Mouse (Mus musculus): ENCODE data around the gene Slc44a5. TPM values are rescaled to one million over a fixed set of nuclear protein-coding genes. Genes with fewer than 3 reads are reported as not detected.

The Slc44a5 gene
- polyA plus RNA-seq, 1 experiment = not detected

DNA sequence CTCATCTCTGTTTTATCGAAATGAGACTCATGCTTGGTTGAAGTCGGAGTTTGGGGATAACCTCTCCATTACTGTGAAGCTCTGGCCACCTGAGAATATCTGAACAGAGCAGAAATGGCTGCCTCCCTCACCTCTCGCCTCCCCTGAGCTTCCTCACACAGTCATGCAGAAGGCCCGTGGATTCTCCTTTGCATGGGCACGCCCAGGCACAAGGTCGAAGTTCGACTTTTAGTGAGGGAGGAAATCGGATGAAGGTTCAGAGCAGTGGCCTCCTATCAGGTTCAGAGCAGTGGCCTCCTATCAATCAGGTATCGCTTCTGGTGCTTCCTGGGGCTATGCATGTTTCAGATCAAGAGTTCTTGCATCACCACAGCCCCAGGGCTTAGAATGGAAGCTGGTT, 295.1 kb downstream of the Slc44a5 start:
- no peak for TF ChIP-seq POLR2A (IDR thresholded peaks at IDR 0.05; ENCODE audit: borderline replicate concordance, extremely low read depth, low read depth, low read length)
- TF ChIP-seq CTCF (IDR thresholded peaks at IDR 0.05; ENCODE audit: insufficient read depth, low read length) = no peak

DNA sequence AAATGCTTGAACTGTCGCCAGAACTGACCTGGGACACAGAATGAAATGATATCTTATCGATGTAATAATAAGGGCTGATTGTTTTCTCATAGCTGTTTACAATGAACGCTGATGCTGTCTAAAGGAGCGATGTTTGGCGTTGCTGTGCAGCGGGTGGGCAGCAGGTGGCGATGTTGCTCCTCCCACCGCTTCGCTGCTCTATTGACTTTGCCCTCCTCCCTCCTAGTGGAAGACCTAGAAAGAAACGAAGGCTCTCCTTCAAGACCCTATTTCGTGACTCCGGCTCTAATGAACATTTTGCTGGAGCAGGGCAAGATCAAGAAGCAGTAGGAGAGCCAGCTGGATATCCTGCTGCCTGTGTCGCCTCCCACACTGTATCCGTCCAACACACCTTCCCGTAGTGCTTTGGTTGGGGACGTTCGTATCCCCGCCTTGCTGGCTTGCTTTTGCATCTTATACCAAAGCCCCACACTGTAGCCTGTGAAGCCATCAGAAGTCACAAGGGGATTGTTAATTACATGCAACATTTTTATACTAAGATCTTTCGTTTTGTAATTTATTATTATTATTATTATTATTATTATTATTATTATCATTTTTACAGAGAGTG, 296.6 kb downstream of the Slc44a5 start:
- no peaks in the 10 kb centered on the region; the same call in 1 of the 2 replicates for H3K4me1 ChIP-seq (ENCODE audit: control insufficient read depth, insufficient read depth, low read length)
- H3K4me3 ChIP-seq (replicated peaks; ENCODE audit: extremely low read depth, low read depth, low read length) = no peak overlapping the region
- 14% methylated on average over 19 of the region's 19 CpGs for WGBS
- TF ChIP-seq POLR2A (IDR thresholded peaks at IDR 0.05; ENCODE audit: borderline replicate concordance, extremely low read depth, low read depth, low read length) (no peak), CTCF (IDR thresholded peaks at IDR 0.05; ENCODE audit: insufficient read depth, low read length) (peak; percentile 99)
- DNase-seq = peak; percentile 66

More for the DNA sequence above, 295.1 kb downstream of the Slc44a5 start:
- Histone ChIP-seq H3K4me1 (ENCODE audit: control insufficient read depth, insufficient read depth, low read length) (no peaks in the 10 kb centered on the region; the same call in 1 of the 2 replicates), H3K4me3 (replicated peaks; ENCODE audit: extremely low read depth, low read depth, low read length) (no peak overlapping the region)
- DNase-seq = no peak
- WGBS = 67% methylated on average over 9 of the region's 9 CpGs

DNA sequence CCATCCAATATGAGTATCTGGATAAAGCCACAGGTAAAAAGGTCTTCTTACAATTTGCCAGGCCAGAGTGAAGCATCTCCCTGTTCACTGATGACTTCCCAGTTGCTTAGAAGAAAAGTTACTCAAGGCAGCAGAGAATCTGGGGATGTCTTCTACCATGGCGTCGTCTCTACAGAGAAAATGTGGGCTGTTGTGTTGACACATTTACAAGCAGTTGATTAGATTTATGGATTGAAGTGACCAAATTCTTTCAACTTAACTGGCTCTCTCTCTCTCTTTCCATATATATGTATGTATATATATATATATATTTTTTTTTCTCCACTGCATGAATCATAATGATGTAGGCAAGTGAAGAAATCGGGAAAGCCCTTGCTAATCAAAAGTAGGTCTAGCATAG, 301.4 kb downstream of the Slc44a5 start:
- Histone ChIP-seq H3K4me1 (ENCODE audit: control insufficient read depth, insufficient read depth, low read length) (no peaks in the 10 kb centered on the region; the same call in 1 of the 2 replicates), H3K4me3 (replicated peaks; ENCODE audit: extremely low read depth, low read depth, low read length) (no peak overlapping the region)
- DNase-seq = no peak
- WGBS = 65% methylated on average over 3 of the region's 3 CpGs
- TF ChIP-seq CTCF (IDR thresholded peaks at IDR 0.05; ENCODE audit: insufficient read depth, low read length) (no peak), POLR2A (IDR thresholded peaks at IDR 0.05; ENCODE audit: borderline replicate concordance, extremely low read depth, low read depth, low read length) (no peak)

DNA sequence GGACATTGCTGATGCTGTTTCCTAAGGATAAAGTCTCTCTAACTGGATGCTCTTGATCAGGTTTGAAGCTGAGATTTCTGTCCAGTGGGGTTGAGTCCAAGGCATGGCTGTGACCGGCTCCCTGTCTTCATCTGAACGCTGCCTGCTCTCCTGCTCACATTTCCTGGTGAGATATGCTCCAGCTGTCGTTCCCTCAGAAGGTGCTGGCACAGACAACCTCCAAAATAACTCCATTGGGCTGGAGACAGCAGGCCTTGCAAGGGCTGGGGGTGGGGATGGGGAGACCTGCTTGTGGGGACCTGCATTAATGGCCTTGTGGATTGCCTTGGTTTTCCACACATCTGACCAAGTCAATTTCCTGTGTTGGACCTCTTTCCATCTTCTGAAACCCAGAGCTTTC, 311.0 kb downstream of the Slc44a5 start:
- TF ChIP-seq CTCF (IDR thresholded peaks at IDR 0.05; ENCODE audit: insufficient read depth, low read length) (no peak), POLR2A (IDR thresholded peaks at IDR 0.05; ENCODE audit: borderline replicate concordance, extremely low read depth, low read depth, low read length) (no peak)
- H3K4me1 ChIP-seq (ENCODE audit: control insufficient read depth, insufficient read depth, low read length) = no peaks in the 10 kb centered on the region
- no peak for DNase-seq
- WGBS = 42% methylated on average over 3 of the region's 3 CpGs
- no peak overlapping the region for H3K4me3 ChIP-seq (replicated peaks; ENCODE audit: extremely low read depth, low read depth, low read length)

DNA sequence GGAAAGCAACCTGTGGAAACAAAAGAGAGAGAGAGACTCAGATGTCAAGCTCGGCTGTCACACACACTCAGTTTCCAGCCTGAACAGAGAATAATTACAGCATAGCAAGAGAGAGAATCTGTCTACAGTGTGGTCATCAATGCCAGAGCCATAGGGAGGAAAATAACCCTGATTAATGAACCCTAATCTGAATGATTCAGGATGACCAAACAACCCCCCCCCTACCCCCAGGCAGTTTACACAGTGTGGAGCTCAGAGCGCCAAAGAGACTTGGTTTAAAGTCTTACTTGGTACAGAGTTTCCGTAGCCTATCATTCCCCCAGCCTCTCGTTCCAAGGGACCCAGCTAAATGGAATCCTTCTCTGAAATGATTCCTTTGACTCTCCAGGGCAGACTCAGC, 312.1 kb downstream of the Slc44a5 start:
- TF ChIP-seq CTCF (IDR thresholded peaks at IDR 0.05; ENCODE audit: insufficient read depth, low read length) (no peak), POLR2A (IDR thresholded peaks at IDR 0.05; ENCODE audit: borderline replicate concordance, extremely low read depth, low read depth, low read length) (no peak)
- no peaks in the 10 kb centered on the region for H3K4me1 ChIP-seq (ENCODE audit: control insufficient read depth, insufficient read depth, low read length)
- 60% methylated on average over 4 of the region's 4 CpGs for WGBS
- H3K4me3 ChIP-seq (replicated peaks; ENCODE audit: extremely low read depth, low read depth, low read length) = no peak overlapping the region
- no peak for DNase-seq

DNA sequence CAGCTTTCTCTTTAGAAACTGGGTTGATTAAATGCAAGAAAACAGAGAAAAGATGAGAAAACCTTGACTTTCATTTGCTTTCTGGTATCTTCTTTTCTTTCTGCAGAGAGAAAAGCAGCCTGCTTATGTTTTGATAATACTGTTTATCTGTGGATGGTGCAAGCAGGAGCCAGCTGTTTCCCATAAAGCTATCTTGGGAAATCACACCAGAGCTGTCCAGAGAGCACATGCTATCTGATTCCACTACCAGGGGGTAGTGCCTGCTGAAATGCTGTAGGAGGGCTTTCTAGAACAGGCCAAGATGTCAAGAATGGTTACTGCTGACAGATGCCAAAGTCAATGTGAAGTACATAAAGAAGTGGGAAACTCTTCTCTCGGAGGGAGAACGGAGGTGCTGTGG, 314.0 kb downstream of the Slc44a5 start:
- TF ChIP-seq CTCF (IDR thresholded peaks at IDR 0.05; ENCODE audit: insufficient read depth, low read length) = no peak
- TF ChIP-seq POLR2A (IDR thresholded peaks at IDR 0.05; ENCODE audit: borderline replicate concordance, extremely low read depth, low read depth, low read length) = no peak
- DNase-seq = no peak
- WGBS = 66% methylated on average over 2 of the region's 2 CpGs
- Histone ChIP-seq H3K4me1 (ENCODE audit: control insufficient read depth, insufficient read depth, low read length) (no peaks in the 10 kb centered on the region), H3K4me3 (replicated peaks; ENCODE audit: extremely low read depth, low read depth, low read length) (no peak overlapping the region)

DNA sequence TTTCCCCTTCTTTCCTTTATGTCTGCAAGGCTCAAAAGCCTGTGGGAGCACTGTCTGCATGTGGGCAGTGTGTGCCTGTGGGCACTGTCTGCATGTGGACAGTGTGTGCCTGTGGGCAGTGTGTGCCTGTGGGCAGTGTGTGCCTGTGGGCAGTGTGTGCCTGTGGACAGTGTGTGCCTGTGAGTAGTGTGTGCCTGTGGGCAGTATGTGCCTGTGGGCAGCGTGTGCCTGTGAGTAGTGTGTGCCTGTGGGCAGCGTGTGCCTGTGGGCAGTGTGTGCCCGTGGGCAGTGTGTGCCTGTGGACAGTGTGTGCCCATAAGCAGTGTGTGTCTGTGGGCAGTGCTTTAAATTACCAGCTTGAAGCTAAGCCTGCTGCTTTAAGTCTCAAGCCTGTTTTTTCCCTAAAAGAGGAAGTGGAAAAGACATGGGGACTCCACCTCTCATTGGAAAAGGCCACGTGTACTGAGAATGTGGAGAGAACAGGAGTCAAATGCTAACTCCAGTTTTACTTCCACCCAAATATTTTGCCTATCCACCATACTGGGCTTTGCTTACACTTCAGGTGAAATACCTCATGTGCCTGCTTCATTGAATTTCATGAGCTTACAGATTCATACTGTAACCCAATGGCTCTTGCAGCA, 315.3 kb downstream of the Slc44a5 start:
- 73% methylated on average over 4 of the region's 4 CpGs for WGBS
- TF ChIP-seq POLR2A (IDR thresholded peaks at IDR 0.05; ENCODE audit: borderline replicate concordance, extremely low read depth, low read depth, low read length) = no peak
- TF ChIP-seq CTCF (IDR thresholded peaks at IDR 0.05; ENCODE audit: insufficient read depth, low read length) = no peak
- H3K4me3 ChIP-seq (replicated peaks; ENCODE audit: extremely low read depth, low read depth, low read length) = no peak overlapping the region
- no peaks in the 10 kb centered on the region for H3K4me1 ChIP-seq (ENCODE audit: control insufficient read depth, insufficient read depth, low read length)
- no peak for DNase-seq

DNA sequence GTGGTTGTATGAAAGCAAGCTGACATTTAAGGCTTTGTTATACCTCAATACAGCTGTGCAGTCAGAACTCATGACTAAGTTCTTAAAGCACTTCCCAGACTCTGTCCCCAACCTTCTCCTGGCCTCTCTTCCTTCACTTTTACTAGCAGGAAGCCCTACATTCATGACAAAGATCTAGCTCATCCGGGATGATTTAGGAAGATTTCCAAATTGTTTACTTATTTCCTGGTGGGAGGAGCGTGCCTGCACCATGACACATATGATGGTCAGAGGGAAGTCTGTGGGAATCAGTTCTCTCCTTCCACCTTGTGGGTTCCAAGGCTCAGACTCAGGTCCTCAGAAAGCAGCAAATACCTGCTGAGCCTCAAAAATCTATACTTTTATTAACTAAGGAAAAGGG, 317.1 kb downstream of the Slc44a5 start:
- no peak for DNase-seq
- no peak for TF ChIP-seq POLR2A (IDR thresholded peaks at IDR 0.05; ENCODE audit: borderline replicate concordance, extremely low read depth, low read depth, low read length)
- no peak for TF ChIP-seq CTCF (IDR thresholded peaks at IDR 0.05; ENCODE audit: insufficient read depth, low read length)
- 24% methylated on average over 2 of the region's 2 CpGs for WGBS
- no peaks in the 10 kb centered on the region for H3K4me1 ChIP-seq (ENCODE audit: control insufficient read depth, insufficient read depth, low read length)
- no peak overlapping the region for H3K4me3 ChIP-seq (replicated peaks; ENCODE audit: extremely low read depth, low read depth, low read length)

DNA sequence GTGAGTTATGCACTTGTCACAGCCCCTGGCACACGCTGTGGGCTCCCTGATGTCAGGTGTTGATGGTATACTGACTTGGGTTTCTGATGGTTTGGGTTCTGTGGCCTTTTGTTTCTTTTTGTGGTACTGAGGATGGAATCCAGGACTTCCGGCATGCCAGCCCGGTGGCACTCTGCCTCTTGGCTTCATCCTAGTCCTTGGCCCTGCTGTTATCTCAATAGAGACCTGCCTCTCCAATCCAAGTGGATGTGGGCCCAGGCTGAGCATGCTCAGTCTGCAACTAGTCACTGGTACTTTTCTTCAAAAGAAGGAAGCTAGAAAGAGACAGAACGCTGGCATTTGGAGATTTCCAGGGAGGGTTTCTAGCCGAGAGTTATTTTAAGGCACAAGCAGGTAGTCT, 318.9 kb downstream of the Slc44a5 start:
- Histone ChIP-seq H3K4me1 (ENCODE audit: control insufficient read depth, insufficient read depth, low read length) (no peaks in the 10 kb centered on the region), H3K4me3 (replicated peaks; ENCODE audit: extremely low read depth, low read depth, low read length) (no peak overlapping the region)
- WGBS = 69% methylated on average over 5 of the region's 5 CpGs
- TF ChIP-seq POLR2A (IDR thresholded peaks at IDR 0.05; ENCODE audit: borderline replicate concordance, extremely low read depth, low read depth, low read length) (no peak), CTCF (IDR thresholded peaks at IDR 0.05; ENCODE audit: insufficient read depth, low read length) (no peak)
- no peak for DNase-seq
